Mouse (Mus musculus): ENCODE measurements around the gene Mecom.

DNA sequence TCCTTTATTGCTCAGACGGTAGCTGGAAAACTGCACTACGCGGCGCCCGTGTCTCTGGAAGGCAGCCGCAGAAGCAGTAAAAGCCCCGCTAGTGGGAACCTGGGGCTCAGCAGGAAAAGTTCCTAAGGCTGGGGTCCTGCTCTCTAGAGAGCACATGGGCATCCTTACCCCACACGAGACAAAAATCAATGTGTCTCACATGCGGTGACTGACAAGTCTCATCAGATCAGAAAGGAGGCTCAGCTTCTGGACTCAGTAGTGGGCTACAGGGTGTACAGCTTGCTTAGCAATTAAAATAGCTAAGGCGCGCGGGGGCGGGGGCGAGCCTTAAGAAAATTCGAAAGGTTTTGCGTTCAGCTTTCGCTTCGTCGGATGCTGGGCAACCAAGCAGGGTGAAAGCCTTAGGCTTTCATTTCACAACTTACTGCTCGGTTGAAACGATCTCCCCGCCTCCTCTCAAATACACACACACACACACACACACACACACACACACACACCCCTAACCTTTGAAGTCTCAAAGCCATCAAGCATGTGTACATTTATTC, 40.7 kb downstream of the Mecom start:
- no peak for TF ChIP-seq CTCF (IDR thresholded peaks at IDR 0.05; ENCODE audit: extremely low read depth, insufficient read depth, low read length)
- no peak for TF ChIP-seq POLR2A (IDR thresholded peaks at IDR 0.05; ENCODE audit: extremely low read depth, insufficient read depth, low read length)

Data from cortical plate, adult 2 months (tissue).